Comparison of ENCODE assay signal across 8 mouse cellular contexts in the genomic region with DNA sequence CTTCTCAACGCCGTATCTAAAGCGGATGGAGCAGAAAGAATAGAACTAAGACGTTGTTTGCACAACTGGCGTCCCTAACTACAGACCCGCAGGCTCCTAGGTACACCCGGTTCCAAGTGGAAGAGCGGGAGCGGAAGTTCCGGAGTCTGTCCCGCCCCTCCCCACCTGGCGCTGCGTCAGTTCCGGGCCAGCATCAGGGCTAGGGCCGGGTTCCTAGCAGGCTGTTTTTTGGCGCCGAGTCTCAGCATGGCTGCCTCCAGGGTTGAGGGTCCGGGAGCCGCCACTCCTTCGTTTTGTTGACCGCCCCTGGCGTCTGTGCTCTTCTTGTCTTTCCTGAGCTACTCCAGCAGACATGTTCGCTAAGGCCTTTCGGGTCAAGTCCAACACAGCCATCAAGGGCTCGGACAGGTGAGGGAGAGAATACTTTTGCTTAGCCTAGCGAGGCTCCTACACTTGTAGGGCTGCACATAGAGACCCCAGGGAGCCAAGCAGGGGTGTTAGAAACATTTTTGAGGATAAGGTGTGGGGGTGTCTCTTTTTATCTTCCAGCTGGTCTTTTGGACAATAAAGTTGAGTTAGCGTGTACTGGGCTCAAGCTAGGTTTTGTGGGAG. TPM values are rescaled to one million over a fixed set of nuclear protein-coding genes. Genes with fewer than 3 reads are reported as not detected.
DNase-seq lines count a peak whose midpoint lies in the region; ATAC-seq and TF ChIP-seq lines count a peak whose summit lies in the region.

A gene (plus strand): TSS at position 164 of the 612 bp plus-strand sequence.

- peak within 1 kb of the TSS; percentile 67 for H3K4me3 ChIP-seq in forebrain, embryonic 10.5 days
- peak within 1 kb of the TSS; percentile 73 for H3K4me3 ChIP-seq in heart, embryonic 15.5 days
- H3K4me3 ChIP-seq in liver, embryonic 14.5 days (ENCODE audit: insufficient read depth in 1 of 2, low read depth in 2 of 2, low read length in 2 of 2) = peak within 1 kb of the TSS; percentile 75 to 81
- peak within 1 kb of the TSS; percentile 71 for H3K4me3 ChIP-seq in neural tube, embryonic 12.5 days

- WGBS in forebrain, embryonic 10.5 days = under 1% methylated on average over 27 of the region's 27 CpGs
- under 1% methylated on average over 27 of the region's 27 CpGs for WGBS in heart, embryonic 15.5 days
- WGBS in liver, embryonic 14.5 days (ENCODE audit: insufficient replicate concordance) = 2% methylated on average over 27 of the region's 27 CpGs
- under 1% methylated on average over 27 of the region's 27 CpGs for WGBS in neural tube, embryonic 12.5 days

- H3K4me2 ChIP-seq in heart, embryonic 15.5 days = peak within 1 kb of the TSS; percentile 76
- H3K4me2 ChIP-seq in liver, embryonic 14.5 days (ENCODE audit: low read depth) = peak within 1 kb of the TSS; percentile 98
- peak within 1 kb of the TSS; percentile 86 for H3K4me2 ChIP-seq in neural tube, embryonic 12.5 days (replicated peaks)

- peak within 1 kb of the TSS; percentile 86 for H3K27ac ChIP-seq in forebrain, embryonic 10.5 days
- peak within 1 kb of the TSS; percentile 51 for H3K27ac ChIP-seq in heart, embryonic 15.5 days
- H3K27ac ChIP-seq in liver, embryonic 14.5 days = peak within 1 kb of the TSS; percentile 61
- no peak within 1 kb of the TSS for H3K27ac ChIP-seq in neural tube, embryonic 12.5 days

- peaks cover 24% of the 10 kb centered on the region for H3K4me1 ChIP-seq in forebrain, embryonic 10.5 days
- H3K4me1 ChIP-seq in heart, embryonic 15.5 days (replicated peaks) = peaks cover 7% of the 10 kb centered on the region
- H3K4me1 ChIP-seq in liver, embryonic 14.5 days (replicated peaks; ENCODE audit: control insufficient read depth in 2 of 2, insufficient read depth in 2 of 2, low read length in 1 of 2) = peaks cover 7 to 8% of the 10 kb centered on the region in 2 experiments; a peak in 3 of 4 replicates
- peaks cover 8% of the 10 kb centered on the region for H3K4me1 ChIP-seq in neural tube, embryonic 12.5 days

- peak within 1 kb of the TSS; percentile 67 for H3K9ac ChIP-seq in heart, embryonic 15.5 days
- peak within 1 kb of the TSS; percentile 93 for H3K9ac ChIP-seq in liver, embryonic 14.5 days (replicated peaks)
- H3K9ac ChIP-seq in neural tube, embryonic 12.5 days = peak within 1 kb of the TSS; percentile 68

- peak; percentile 100 for ATAC-seq in CD4-positive, CD25-positive, alpha-beta regulatory T cell, adult 4 months
- peak; percentile 92 for ATAC-seq in heart, embryonic 15.5 days (replicated peaks; ENCODE audit: insufficient number of reproducible peaks, insufficient read depth, low FRiP score, low read depth)
- ATAC-seq in liver, embryonic 14.5 days (ENCODE audit: insufficient read depth) = peak; percentile 98
- ATAC-seq in neural tube, embryonic 12.5 days (ENCODE audit: low FRiP score, low read depth) = peak; percentile 96

- no peaks in the 10 kb centered on the region for H3K27me3 ChIP-seq in forebrain, embryonic 10.5 days (ENCODE audit: poor library complexity, severe bottlenecking)
- no peaks in the 10 kb centered on the region for H3K27me3 ChIP-seq in heart, embryonic 15.5 days
- no peaks in the 10 kb centered on the region for H3K27me3 ChIP-seq in liver, embryonic 14.5 days (ENCODE audit: control insufficient read depth, insufficient read depth, low read length)
- H3K27me3 ChIP-seq in neural tube, embryonic 12.5 days (replicated peaks) = no peaks in the 10 kb centered on the region; the same call in 1 of the 2 replicates

- TF ChIP-seq EP300 in liver, embryonic 14.5 days (IDR thresholded peaks at IDR 0.05; ENCODE audit: low read depth) = no peak

- H3K36me3 ChIP-seq in forebrain, embryonic 10.5 days (replicated peaks) = peaks cover 9% of the 10 kb centered on the region
- peaks cover 3% of the 10 kb centered on the region; the same call in 1 of the 2 replicates for H3K36me3 ChIP-seq in heart, embryonic 15.5 days
- peaks cover 5% of the 10 kb centered on the region; the same call in 1 of the 2 replicates for H3K36me3 ChIP-seq in liver, embryonic 14.5 days (replicated peaks; ENCODE audit: control insufficient read depth, insufficient read depth, low read depth)
- peaks cover 2% of the 10 kb centered on the region; the same call in 1 of the 2 replicates for H3K36me3 ChIP-seq in neural tube, embryonic 12.5 days

- no peak for TF ChIP-seq CTCF in liver, embryonic 14.5 days (IDR thresholded peaks at IDR 0.05; ENCODE audit: low read depth)

- peak; percentile 75 for DNase-seq in c-Kit-negative CD71-positive TER-119-positive erythroid progenitor cells, embryonic 14.5 days (ENCODE audit: low read depth, low spot score)
- peak; percentile 87 for DNase-seq in forebrain, embryonic 10.5 days (ENCODE audit: extremely low spot score, low spot score)
- DNase-seq in kidney, postnatal 25 days = peak; percentile 90 to 95
- peak; percentile 74 to 76 (median 74) for DNase-seq in liver, embryonic 14.5 days (ENCODE audit: low read depth in 3 of 3, low spot score in 3 of 3)
- peak; percentile 70 for DNase-seq in telencephalon, adult 2 months (ENCODE audit: low read depth, low spot score)

- no peaks in the 10 kb centered on the region for H3K9me3 ChIP-seq in forebrain, embryonic 10.5 days
- H3K9me3 ChIP-seq in heart, embryonic 15.5 days (replicated peaks) = no peaks in the 10 kb centered on the region
- no peaks in the 10 kb centered on the region for H3K9me3 ChIP-seq in liver, embryonic 14.5 days (ENCODE audit: control insufficient read depth, low read length)
- no peaks in the 10 kb centered on the region for H3K9me3 ChIP-seq in neural tube, embryonic 12.5 days

RNA-seq across cellular contexts. Expression of the gene that starts here (rescaled TPM):
- 10 to 100 TPM; 52.0 to 75.1 TPM for polyA plus RNA-seq in CD4-positive, CD25-positive, alpha-beta regulatory T cell, adult 4 months (2017; shearing (Covaris generic))
- 66.9 and 70.2 TPM in 2 replicates for polyA plus RNA-seq in forebrain, embryonic 10.5 days (2016; fragmentation: Nextera tagmentation; extraction: Ambion mirVana)
- 41.2 and 47.9 TPM in 2 replicates for polyA plus RNA-seq in heart, embryonic 15.5 days (2015; fragmentation: Nextera tagmentation; extraction: Ambion mirVana)
- polyA plus RNA-seq in liver, embryonic 14.5 days (2012; rRNA removed) = 15.8 and 19.0 TPM in 2 replicates
- polyA plus RNA-seq in liver, embryonic 14.5 days (2014; fragmentation: Nextera tagmentation; extraction: Ambion mirVana) = 29.2 and 30.1 TPM in 2 replicates
- 50.7 and 54.1 TPM in 2 replicates for polyA plus RNA-seq in neural tube, embryonic 12.5 days (2016; fragmentation: Nextera tagmentation; extraction: Ambion mirVana)
